Mouse (Mus musculus): ENCODE data around the gene H2afy2. TPM values are rescaled to one million over a fixed set of nuclear protein-coding genes. Genes with fewer than 3 reads are reported as not detected.

H2afy2 gene
- polyA plus RNA-seq, 1 experiment from 2014 or later: 140 TPM

GRCm38 (mm10) chr10:61787541-61788313 is 3.8 kb upstream of the H2afy2 start:
- no peak overlapping the region for H3K9ac ChIP-seq (replicated peaks; ENCODE audit: low read length)
- no peak for ATAC-seq (ENCODE audit: low FRiP score, low TSS enrichment)
- peaks cover 28% of the 10 kb centered on the region for H3K4me1 ChIP-seq (ENCODE audit: insufficient read depth, low read length)
- no peaks in the 10 kb centered on the region for H3K27me3 ChIP-seq (ENCODE audit: insufficient read depth, low read length)
- H3K4me2 ChIP-seq (replicated peaks; ENCODE audit: low read depth, low read length): no peak overlapping the region
- H3K27ac ChIP-seq (ENCODE audit: low read length): no peak overlapping the region
- H3K9me3 ChIP-seq (ENCODE audit: low read length): no peaks in the 10 kb centered on the region
- no peaks in the 10 kb centered on the region for H3K36me3 ChIP-seq (ENCODE audit: insufficient read depth, low read length)
- H3K4me3 ChIP-seq (ENCODE audit: low read length): no peak overlapping the region
- 34% methylated on average over 10 of the region's 10 CpGs for WGBS

DNA sequence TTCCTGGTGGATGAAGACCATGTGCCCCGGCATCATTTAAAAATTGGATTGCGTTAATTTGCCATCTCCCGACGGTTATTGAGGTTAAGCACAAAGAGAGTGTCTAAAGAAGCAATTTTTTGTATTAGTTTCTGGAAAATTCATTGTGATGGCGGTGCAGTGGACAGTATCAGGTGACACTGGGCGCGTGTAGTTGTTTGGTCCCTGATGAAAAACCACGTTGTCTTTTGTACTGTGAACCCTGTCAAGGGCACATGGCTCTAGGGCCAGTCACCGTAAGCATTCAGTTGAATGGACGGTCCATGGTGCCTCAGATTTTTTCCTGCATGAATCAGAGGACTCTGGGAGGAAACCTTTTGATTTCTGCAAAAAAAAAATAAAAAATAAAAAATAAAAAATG is 467 bp upstream of the H2afy2 start:
- Histone ChIP-seq H3K4me1 (ENCODE audit: insufficient read depth, low read length) (peaks cover 40% of the 10 kb centered on the region), H3K27me3 (ENCODE audit: insufficient read depth, low read length) (no peaks in the 10 kb centered on the region), H3K36me3 (ENCODE audit: insufficient read depth, low read length) (no peaks in the 10 kb centered on the region), H3K4me2 (replicated peaks; ENCODE audit: low read depth, low read length) (peak overlapping the region; percentile 54), H3K27ac (ENCODE audit: low read length) (no peak overlapping the region), H3K9me3 (ENCODE audit: low read length) (no peaks in the 10 kb centered on the region), H3K4me3 (ENCODE audit: low read length) (peak overlapping the region; percentile 94), H3K9ac (replicated peaks; ENCODE audit: low read length) (peak overlapping the region; percentile 99)
- 17% methylated on average over 10 of the region's 10 CpGs for WGBS
- no peak for ATAC-seq (ENCODE audit: low FRiP score, low TSS enrichment)

- no peaks in the 10 kb centered on the region for H3K9me3 ChIP-seq (ENCODE audit: low read length)
- H3K36me3 ChIP-seq (ENCODE audit: insufficient read depth, low read length): no peaks in the 10 kb centered on the region
- no peaks in the 10 kb centered on the region for H3K27me3 ChIP-seq (ENCODE audit: insufficient read depth, low read length)
- ATAC-seq (ENCODE audit: low FRiP score, low TSS enrichment): peak; percentile 52
- peak overlapping the region; percentile 93 for H3K27ac ChIP-seq (ENCODE audit: low read length)
- H3K9ac ChIP-seq (replicated peaks; ENCODE audit: low read length): peak overlapping the region; percentile 99
- peak overlapping the region; percentile 94 for H3K4me3 ChIP-seq (ENCODE audit: low read length)
- H3K4me1 ChIP-seq (ENCODE audit: insufficient read depth, low read length): peaks cover 38% of the 10 kb centered on the region
- WGBS: under 1% methylated on average over 71 of the region's 74 CpGs
- H3K4me2 ChIP-seq (replicated peaks; ENCODE audit: low read depth, low read length): peak overlapping the region; percentile 54
Measured at GRCm38 (mm10) chr10:61782799-61783611, 942 bp downstream of the H2afy2 start.

GRCm38 (mm10) chr10:61781461-61782128 is 2.4 kb downstream of the H2afy2 start:
- peaks cover 26% of the 10 kb centered on the region for H3K4me1 ChIP-seq (ENCODE audit: insufficient read depth, low read length)
- no peaks in the 10 kb centered on the region for H3K36me3 ChIP-seq (ENCODE audit: insufficient read depth, low read length)
- H3K9me3 ChIP-seq (ENCODE audit: low read length): no peaks in the 10 kb centered on the region
- 0 out of 2 replicates have a peak overlapping the region, but pooled peaks have one; percentile 39 for H3K27ac ChIP-seq (ENCODE audit: low read length)
- peak overlapping the region; percentile 54 for H3K4me2 ChIP-seq (replicated peaks; ENCODE audit: low read depth, low read length)
- H3K4me3 ChIP-seq (ENCODE audit: low read length): no peak overlapping the region; the same call in 1 of the 2 replicates
- no peak for ATAC-seq (ENCODE audit: low FRiP score, low TSS enrichment)
- 24% methylated on average over 8 of the region's 9 CpGs for WGBS
- no peaks in the 10 kb centered on the region for H3K27me3 ChIP-seq (ENCODE audit: insufficient read depth, low read length)
- H3K9ac ChIP-seq (replicated peaks; ENCODE audit: low read length): no peak overlapping the region

DNA sequence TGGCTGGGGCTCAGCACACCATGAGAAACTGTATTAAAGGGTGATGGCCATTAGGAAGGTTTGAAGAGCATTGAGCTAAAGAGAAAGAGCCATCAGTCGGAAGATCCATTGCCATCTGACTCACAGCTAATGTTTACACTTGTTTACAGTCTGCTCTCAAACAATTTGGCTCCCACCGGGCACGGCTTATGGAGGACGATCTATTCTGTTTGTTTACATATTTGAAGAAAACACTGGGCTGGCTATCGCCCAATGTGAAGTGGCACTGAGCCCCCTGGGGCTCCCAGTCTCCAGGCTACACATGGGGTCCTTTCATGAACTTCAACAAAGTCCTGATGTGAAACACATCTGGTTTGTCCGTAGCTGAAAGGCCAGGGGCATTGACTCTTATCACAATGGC is 17.1 kb downstream of the H2afy2 start:
- WGBS: 61% methylated on average over 6 of the region's 6 CpGs
- H3K36me3 ChIP-seq (ENCODE audit: insufficient read depth, low read length): no peaks in the 10 kb centered on the region
- no peak for ATAC-seq (ENCODE audit: low FRiP score, low TSS enrichment)
- H3K9me3 ChIP-seq (ENCODE audit: low read length): no peaks in the 10 kb centered on the region
- H3K27ac ChIP-seq (ENCODE audit: low read length): no peak overlapping the region
- H3K4me1 ChIP-seq (ENCODE audit: insufficient read depth, low read length): peaks cover 22% of the 10 kb centered on the region
- H3K4me3 ChIP-seq (ENCODE audit: low read length): no peak overlapping the region
- H3K9ac ChIP-seq (replicated peaks; ENCODE audit: low read length): no peak overlapping the region
- H3K4me2 ChIP-seq (replicated peaks; ENCODE audit: low read depth, low read length): no peak overlapping the region
- no peaks in the 10 kb centered on the region for H3K27me3 ChIP-seq (ENCODE audit: insufficient read depth, low read length)

- no peak overlapping the region for H3K9ac ChIP-seq (replicated peaks; ENCODE audit: low read length)
- no peak overlapping the region for H3K4me3 ChIP-seq (ENCODE audit: low read length)
- H3K4me2 ChIP-seq (replicated peaks; ENCODE audit: low read depth, low read length): no peak overlapping the region
- no peak overlapping the region for H3K27ac ChIP-seq (ENCODE audit: low read length)
- H3K4me1 ChIP-seq (ENCODE audit: insufficient read depth, low read length): peaks cover 22% of the 10 kb centered on the region
- 50% methylated on average over 5 of the region's 5 CpGs for WGBS
- no peak for ATAC-seq (ENCODE audit: low FRiP score, low TSS enrichment)
- H3K27me3 ChIP-seq (ENCODE audit: insufficient read depth, low read length): no peaks in the 10 kb centered on the region
- H3K36me3 ChIP-seq (ENCODE audit: insufficient read depth, low read length): no peaks in the 10 kb centered on the region
- no peaks in the 10 kb centered on the region for H3K9me3 ChIP-seq (ENCODE audit: low read length)
Measured at GRCm38 (mm10) chr10:61765558-61765957, 18.4 kb downstream of the H2afy2 start.

- Histone ChIP-seq H3K9me3 (ENCODE audit: low read length) (no peaks in the 10 kb centered on the region), H3K4me2 (replicated peaks; ENCODE audit: low read depth, low read length) (no peak overlapping the region), H3K4me1 (ENCODE audit: insufficient read depth, low read length) (peaks cover 27% of the 10 kb centered on the region), H3K9ac (replicated peaks; ENCODE audit: low read length) (no peak overlapping the region), H3K27ac (ENCODE audit: low read length) (no peak overlapping the region), H3K4me3 (ENCODE audit: low read length) (no peak overlapping the region), H3K27me3 (ENCODE audit: insufficient read depth, low read length) (no peaks in the 10 kb centered on the region), H3K36me3 (ENCODE audit: insufficient read depth, low read length) (no peaks in the 10 kb centered on the region)
- ATAC-seq (ENCODE audit: low FRiP score, low TSS enrichment): no peak
- WGBS: 66% methylated on average over 8 of the region's 8 CpGs
Measured at GRCm38 (mm10) chr10:61764689-61765088, 19.3 kb downstream of the H2afy2 start.

DNA sequence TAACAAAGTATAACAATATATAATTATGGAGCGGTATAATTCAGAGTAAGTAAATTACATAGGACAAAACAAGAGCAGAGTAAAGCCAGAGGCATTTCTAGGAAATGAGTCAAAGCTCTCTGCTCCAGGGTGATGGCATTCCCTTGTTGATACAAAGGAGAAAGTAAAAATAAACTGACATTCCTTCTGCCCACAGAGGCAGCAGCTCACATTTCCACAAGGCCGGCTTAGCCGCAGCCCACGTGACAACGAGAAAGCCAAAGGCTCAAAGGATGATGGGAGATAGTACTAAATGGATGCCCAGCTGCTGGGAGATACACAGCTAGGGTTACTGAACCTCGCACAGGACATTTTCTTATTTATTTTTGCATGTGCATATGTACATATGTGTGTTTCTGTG is 24.1 kb downstream of the H2afy2 start:
- Histone ChIP-seq H3K9ac (replicated peaks; ENCODE audit: low read length) (no peak overlapping the region), H3K27ac (ENCODE audit: low read length) (no peak overlapping the region), H3K4me1 (ENCODE audit: insufficient read depth, low read length) (peaks cover 12% of the 10 kb centered on the region), H3K4me2 (replicated peaks; ENCODE audit: low read depth, low read length) (no peak overlapping the region), H3K27me3 (ENCODE audit: insufficient read depth, low read length) (no peaks in the 10 kb centered on the region), H3K36me3 (ENCODE audit: insufficient read depth, low read length) (peaks cover 12% of the 10 kb centered on the region), H3K9me3 (ENCODE audit: low read length) (no peaks in the 10 kb centered on the region), H3K4me3 (ENCODE audit: low read length) (no peak overlapping the region)
- 27% methylated on average over 6 of the region's 6 CpGs for WGBS
- peak; percentile 50; the same call in 1 of the 2 replicates for ATAC-seq (ENCODE audit: low FRiP score, low TSS enrichment)

- no peak for ATAC-seq (ENCODE audit: low FRiP score, low TSS enrichment)
- Histone ChIP-seq H3K4me2 (replicated peaks; ENCODE audit: low read depth, low read length) (no peak overlapping the region), H3K9ac (replicated peaks; ENCODE audit: low read length) (no peak overlapping the region), H3K27me3 (ENCODE audit: insufficient read depth, low read length) (no peaks in the 10 kb centered on the region), H3K27ac (ENCODE audit: low read length) (no peak overlapping the region), H3K9me3 (ENCODE audit: low read length) (no peaks in the 10 kb centered on the region), H3K4me1 (ENCODE audit: insufficient read depth, low read length) (peaks cover 9% of the 10 kb centered on the region), H3K4me3 (ENCODE audit: low read length) (no peak overlapping the region), H3K36me3 (ENCODE audit: insufficient read depth, low read length) (peaks cover 16% of the 10 kb centered on the region)
- 94% methylated on average over 2 of the region's 2 CpGs for WGBS
Measured at GRCm38 (mm10) chr10:61758904-61759303, 25.0 kb downstream of the H2afy2 start.

Measured in kidney, embryonic 16.5 days (tissue).